Mouse (Mus musculus): ENCODE data around the gene Gm13101. TPM values are rescaled to one million over a fixed set of nuclear protein-coding genes. Genes with fewer than 3 reads are reported as not detected.
"Not testable (repeated sequence)": the region's sequence is repeated elsewhere in the genome, so short reads cannot be mapped to it uniquely, and the experiment has no call there.

The Gm13101 gene
- not detected in 2 replicates for total RNA-seq (2014; fragmentation: Nextera tagmentation)
- total RNA-seq (2017): not detected in 2 replicates
- polyA plus RNA-seq (2012): not detected in 2 replicates

GRCm38 (mm10) chr4:143966850-143967249, at the start of gene Gm13101:
Gene Gm13101 (minus strand): TSS chr4:143966950.
- not testable (repeated sequence) for ATAC-seq (ENCODE audit: extremely low read depth, insufficient number of reproducible peaks, low FRiP score, poor library complexity, severe bottlenecking); DNase-seq (ENCODE audit: low spot score); H3K36me3 ChIP-seq (replicated peaks)

GRCm38 (mm10) chr4:143994269-143994668, 27.5 kb upstream of the Gm13101 start, which contains the start of gene Pramef17:
Gene Pramef17 (minus strand): TSS chr4:143994369.
- H3K4me1 ChIP-seq (ENCODE audit: insufficient read depth, low read depth, low read length); ATAC-seq (ENCODE audit: extremely low read depth, insufficient number of reproducible peaks, low FRiP score, poor library complexity, severe bottlenecking); DNase-seq (ENCODE audit: low spot score); H3K4me3 ChIP-seq (ENCODE audit: low read depth, low read length); H3K27me3 ChIP-seq (ENCODE audit: insufficient read depth, low read length); H3K36me3 ChIP-seq (replicated peaks); H3K9me3 ChIP-seq (replicated peaks): not testable (repeated sequence)

More at GRCm38 (mm10) chr4:143966850-143967249, at the start of gene Gm13101:
- not testable (repeated sequence) for H3K27me3 ChIP-seq (ENCODE audit: insufficient read depth, low read length); H3K9me3 ChIP-seq (replicated peaks); H3K4me1 ChIP-seq (ENCODE audit: insufficient read depth, low read depth, low read length); H3K4me3 ChIP-seq (ENCODE audit: low read depth, low read length)

GRCm38 (mm10) chr4:143988126-143988525, 21.4 kb upstream of the Gm13101 start:
- H3K9me3 ChIP-seq (replicated peaks); DNase-seq (ENCODE audit: low spot score); H3K4me3 ChIP-seq (ENCODE audit: low read depth, low read length); ATAC-seq (ENCODE audit: extremely low read depth, insufficient number of reproducible peaks, low FRiP score, poor library complexity, severe bottlenecking); H3K4me1 ChIP-seq (ENCODE audit: insufficient read depth, low read depth, low read length); H3K27me3 ChIP-seq (ENCODE audit: insufficient read depth, low read length); H3K36me3 ChIP-seq (replicated peaks): not testable (repeated sequence)

- H3K9me3 ChIP-seq (replicated peaks); ATAC-seq (ENCODE audit: extremely low read depth, insufficient number of reproducible peaks, low FRiP score, poor library complexity, severe bottlenecking); H3K27me3 ChIP-seq (ENCODE audit: insufficient read depth, low read length); H3K4me1 ChIP-seq (ENCODE audit: insufficient read depth, low read depth, low read length); DNase-seq (ENCODE audit: low spot score); H3K4me3 ChIP-seq (ENCODE audit: low read depth, low read length); H3K36me3 ChIP-seq (replicated peaks): not testable (repeated sequence)
These were observed 20.8 kb upstream of the Gm13101 start for GRCm38 (mm10) chr4:143987475-143987941.

- not testable (repeated sequence) for H3K4me1 ChIP-seq (ENCODE audit: insufficient read depth, low read depth, low read length); H3K4me3 ChIP-seq (ENCODE audit: low read depth, low read length); H3K9me3 ChIP-seq (replicated peaks); H3K27me3 ChIP-seq (ENCODE audit: insufficient read depth, low read length); DNase-seq (ENCODE audit: low spot score); ATAC-seq (ENCODE audit: extremely low read depth, insufficient number of reproducible peaks, low FRiP score, poor library complexity, severe bottlenecking); H3K36me3 ChIP-seq (replicated peaks)
These were observed 19.0 kb upstream of the Gm13101 start for GRCm38 (mm10) chr4:143985733-143986132.

- ATAC-seq (ENCODE audit: extremely low read depth, insufficient number of reproducible peaks, low FRiP score, poor library complexity, severe bottlenecking); DNase-seq (ENCODE audit: low spot score); H3K27me3 ChIP-seq (ENCODE audit: insufficient read depth, low read length); H3K36me3 ChIP-seq (replicated peaks); H3K9me3 ChIP-seq (replicated peaks); H3K4me1 ChIP-seq (ENCODE audit: insufficient read depth, low read depth, low read length); H3K4me3 ChIP-seq (ENCODE audit: low read depth, low read length): not testable (repeated sequence)
These were observed 18.4 kb upstream of the Gm13101 start for GRCm38 (mm10) chr4:143985165-143985564.

- H3K9me3 ChIP-seq (replicated peaks); H3K4me1 ChIP-seq (ENCODE audit: insufficient read depth, low read depth, low read length); H3K36me3 ChIP-seq (replicated peaks); H3K4me3 ChIP-seq (ENCODE audit: low read depth, low read length); DNase-seq (ENCODE audit: low spot score); H3K27me3 ChIP-seq (ENCODE audit: insufficient read depth, low read length); ATAC-seq (ENCODE audit: extremely low read depth, insufficient number of reproducible peaks, low FRiP score, poor library complexity, severe bottlenecking): not testable (repeated sequence)
These were observed 16.7 kb upstream of the Gm13101 start for GRCm38 (mm10) chr4:143983446-143983845.

GRCm38 (mm10) chr4:143950916-143951315, 15.8 kb downstream of the Gm13101 start, which contains the start of gene Pramef25:
Gene Pramef25 (minus strand): TSS chr4:143951016.
- not testable (repeated sequence) for H3K9me3 ChIP-seq (replicated peaks); DNase-seq (ENCODE audit: low spot score); H3K27me3 ChIP-seq (ENCODE audit: insufficient read depth, low read length); H3K4me1 ChIP-seq (ENCODE audit: insufficient read depth, low read depth, low read length); ATAC-seq (ENCODE audit: extremely low read depth, insufficient number of reproducible peaks, low FRiP score, poor library complexity, severe bottlenecking); H3K36me3 ChIP-seq (replicated peaks); H3K4me3 ChIP-seq (ENCODE audit: low read depth, low read length)

Other genes with a start within 250 kb of the Gm13101 start
- not detected in 2 replicates for gene Gm13078, start 247.5 kb downstream of the Gm13101 start, total RNA-seq (2014; fragmentation: Nextera tagmentation)
- not detected in 2 replicates for gene Gm13078, start 247.5 kb downstream of the Gm13101 start, total RNA-seq (2017)
- not detected in 2 replicates for gene Gm13078, start 247.5 kb downstream of the Gm13101 start, polyA plus RNA-seq (2012)
- not detected in 2 replicates for gene Gm13023, start 177.6 kb downstream of the Gm13101 start, total RNA-seq (2014; fragmentation: Nextera tagmentation)
- gene Gm13023, start 177.6 kb downstream of the Gm13101 start, total RNA-seq (2017): 0.22 TPM in 1 of 2 replicates, not detected in the other
- gene Gm13023, start 177.6 kb downstream of the Gm13101 start, polyA plus RNA-seq (2012): not detected in 2 replicates
- not detected in 2 replicates for gene Gm13084, start 150.9 kb downstream of the Gm13101 start, total RNA-seq (2014; fragmentation: Nextera tagmentation)
- 0.27 and 0.41 TPM in 2 replicates for gene Gm13084, start 150.9 kb downstream of the Gm13101 start, total RNA-seq (2017)
- gene Gm13084, start 150.9 kb downstream of the Gm13101 start, polyA plus RNA-seq (2012): not detected in 2 replicates
- gene Gm13103, start 120.5 kb downstream of the Gm13101 start, total RNA-seq (2014; fragmentation: Nextera tagmentation): not detected in 2 replicates
- gene Gm13103, start 120.5 kb downstream of the Gm13101 start, total RNA-seq (2017): not detected in 2 replicates
- gene Gm13103, start 120.5 kb downstream of the Gm13101 start, polyA plus RNA-seq (2012): not detected in 2 replicates
- not detected in 2 replicates for gene Pramef6, start 66.6 kb downstream of the Gm13101 start, total RNA-seq (2014; fragmentation: Nextera tagmentation)
- 0.16 and 0.17 TPM in 2 replicates for gene Pramef6, start 66.6 kb downstream of the Gm13101 start, total RNA-seq (2017)
- not detected in 2 replicates for gene Pramef6, start 66.6 kb downstream of the Gm13101 start, polyA plus RNA-seq (2012)
- gene Pramef25, start 15.9 kb downstream of the Gm13101 start, total RNA-seq (2014; fragmentation: Nextera tagmentation): not detected in 2 replicates
- 0.17 TPM in 1 of 2 replicates, not detected in the other for gene Pramef25, start 15.9 kb downstream of the Gm13101 start, total RNA-seq (2017)
- not detected in 2 replicates for gene Pramef25, start 15.9 kb downstream of the Gm13101 start, polyA plus RNA-seq (2012)
- gene Pramef17, start 27.4 kb upstream of the Gm13101 start, total RNA-seq (2014; fragmentation: Nextera tagmentation): not detected in 2 replicates
- not detected in 2 replicates for gene Pramef17, start 27.4 kb upstream of the Gm13101 start, total RNA-seq (2017)
- not detected in 2 replicates for gene Pramef17, start 27.4 kb upstream of the Gm13101 start, polyA plus RNA-seq (2012)
- gene Pramel4, start 92.2 kb upstream of the Gm13101 start, total RNA-seq (2014; fragmentation: Nextera tagmentation): not detected in 2 replicates
- 0.06 TPM in 1 of 2 replicates, not detected in the other for gene Pramel4, start 92.2 kb upstream of the Gm13101 start, total RNA-seq (2017)
- not detected in 2 replicates for gene Pramel4, start 92.2 kb upstream of the Gm13101 start, polyA plus RNA-seq (2012)
- not detected in 2 replicates for gene Gm13102, start 139.5 kb upstream of the Gm13101 start, total RNA-seq (2014; fragmentation: Nextera tagmentation)
- not detected in 2 replicates for gene Gm13102, start 139.5 kb upstream of the Gm13101 start, total RNA-seq (2017)
- not detected in 2 replicates for gene Gm13102, start 139.5 kb upstream of the Gm13101 start, polyA plus RNA-seq (2012)
- not detected in 2 replicates for gene Oog3, start 195.7 kb upstream of the Gm13101 start, total RNA-seq (2014; fragmentation: Nextera tagmentation)
- gene Oog3, start 195.7 kb upstream of the Gm13101 start, total RNA-seq (2017): 0.11 TPM in 1 of 2 replicates, not detected in the other
- gene Oog3, start 195.7 kb upstream of the Gm13101 start, polyA plus RNA-seq (2012): not detected in 2 replicates
- not detected in 2 replicates for gene Oog2, start 223.8 kb upstream of the Gm13101 start, total RNA-seq (2014; fragmentation: Nextera tagmentation)
- 0.33 TPM in 1 of 2 replicates, not detected in the other for gene Oog2, start 223.8 kb upstream of the Gm13101 start, total RNA-seq (2017)
- not detected in 2 replicates for gene Oog2, start 223.8 kb upstream of the Gm13101 start, polyA plus RNA-seq (2012)
- not detected in 2 replicates for gene C87977, start 246.4 kb upstream of the Gm13101 start, total RNA-seq (2014; fragmentation: Nextera tagmentation)
- gene C87977, start 246.4 kb upstream of the Gm13101 start, total RNA-seq (2017): 0.05 TPM in 1 of 2 replicates, not detected in the other
- gene C87977, start 246.4 kb upstream of the Gm13101 start, polyA plus RNA-seq (2012): not detected in 2 replicates

All from G1E (cell line).